Mouse (Mus musculus): ENCODE measurements at regions not wholly inside any gene's neighbourhood (a gene's known extent, or its start where the extent isn't known, plus 50 kb on each side); places are given as distances from the start of the nearest gene placed in this dataset.

GRCm38 (mm10) chr1:177557432-177557831 is 115.3 kb downstream of the Zbtb18 start:
- no peak for DNase-seq (ENCODE audit: low spot score)
- ATAC-seq (ENCODE audit: low FRiP score, low read depth) = no peak
- TF ChIP-seq POLR2A (IDR thresholded peaks at IDR 0.05; ENCODE audit: borderline replicate concordance, extremely low read depth, insufficient read depth, insufficient read length) = no peak

GRCm38 (mm10) chr1:177557856-177558255 is 115.7 kb downstream of the Zbtb18 start:
- 45% methylated on average over 4 of the region's 4 CpGs for WGBS
- H3K9me3 ChIP-seq (ENCODE audit: control insufficient read depth, low read length) = no peaks in the 10 kb centered on the region
- H3K27ac ChIP-seq (replicated peaks; ENCODE audit: low read depth, low read length) = no peak overlapping the region
- ATAC-seq (ENCODE audit: low FRiP score, low read depth) (no peak), DNase-seq (ENCODE audit: low spot score) (no peak)
- no peaks in the 10 kb centered on the region for H3K36me3 ChIP-seq (ENCODE audit: control insufficient read depth, insufficient read depth, low read length)
- no peak for TF ChIP-seq POLR2A (IDR thresholded peaks at IDR 0.05; ENCODE audit: borderline replicate concordance, extremely low read depth, insufficient read depth, insufficient read length)
- H3K4me2 ChIP-seq (replicated peaks; ENCODE audit: low read depth, low read length, severe bottlenecking) = 0 out of 2 replicates have a peak overlapping the region, but pooled peaks have one; percentile 1
- no peak overlapping the region for H3K4me3 ChIP-seq (replicated peaks; ENCODE audit: low read length)
- no peak overlapping the region for H3K9ac ChIP-seq (ENCODE audit: low read depth, low read length, severe bottlenecking)
- no peaks in the 10 kb centered on the region for H3K27me3 ChIP-seq (ENCODE audit: control insufficient read depth, insufficient read depth, low read length)
- peaks cover 6% of the 10 kb centered on the region for H3K4me1 ChIP-seq (ENCODE audit: control insufficient read depth, insufficient read depth, low read length)

More at GRCm38 (mm10) chr1:177557432-177557831, 115.3 kb downstream of the Zbtb18 start:
- Histone ChIP-seq H3K36me3 (ENCODE audit: control insufficient read depth, insufficient read depth, low read length) (no peaks in the 10 kb centered on the region), H3K4me3 (replicated peaks; ENCODE audit: low read length) (no peak overlapping the region), H3K9me3 (ENCODE audit: control insufficient read depth, low read length) (no peaks in the 10 kb centered on the region), H3K9ac (ENCODE audit: low read depth, low read length, severe bottlenecking) (no peak overlapping the region), H3K4me1 (ENCODE audit: control insufficient read depth, insufficient read depth, low read length) (peaks cover 6% of the 10 kb centered on the region), H3K4me2 (replicated peaks; ENCODE audit: low read depth, low read length, severe bottlenecking) (no peak overlapping the region), H3K27me3 (ENCODE audit: control insufficient read depth, insufficient read depth, low read length) (no peaks in the 10 kb centered on the region), H3K27ac (replicated peaks; ENCODE audit: low read depth, low read length) (no peak overlapping the region)
- WGBS = 75% methylated on average over 6 of the region's 6 CpGs

GRCm38 (mm10) chr1:177561716-177562588 is 119.8 kb downstream of the Zbtb18 start:
- no peaks in the 10 kb centered on the region for H3K27me3 ChIP-seq (ENCODE audit: control insufficient read depth, insufficient read depth, low read length)

GRCm38 (mm10) chr1:177562589-177562912 is 120.4 kb downstream of the Zbtb18 start:
- Histone ChIP-seq H3K27ac (replicated peaks; ENCODE audit: low read depth, low read length) (no peak overlapping the region), H3K36me3 (ENCODE audit: control insufficient read depth, insufficient read depth, low read length) (no peaks in the 10 kb centered on the region), H3K4me3 (replicated peaks; ENCODE audit: low read length) (no peak overlapping the region), H3K9me3 (ENCODE audit: control insufficient read depth, low read length) (no peaks in the 10 kb centered on the region), H3K27me3 (ENCODE audit: control insufficient read depth, insufficient read depth, low read length) (no peaks in the 10 kb centered on the region), H3K9ac (ENCODE audit: low read depth, low read length, severe bottlenecking) (no peak overlapping the region), H3K4me2 (replicated peaks; ENCODE audit: low read depth, low read length, severe bottlenecking) (no peak overlapping the region), H3K4me1 (ENCODE audit: control insufficient read depth, insufficient read depth, low read length) (peaks cover 6% of the 10 kb centered on the region)
- TF ChIP-seq POLR2A (IDR thresholded peaks at IDR 0.05; ENCODE audit: borderline replicate concordance, extremely low read depth, insufficient read depth, insufficient read length) = no peak
- DNase-seq (ENCODE audit: low spot score) (no peak), ATAC-seq (ENCODE audit: low FRiP score, low read depth) (no peak)
- WGBS = 69% methylated on average over 5 of the region's 5 CpGs

More at GRCm38 (mm10) chr1:177561716-177562588, 119.8 kb downstream of the Zbtb18 start:
- no peak for TF ChIP-seq POLR2A (IDR thresholded peaks at IDR 0.05; ENCODE audit: borderline replicate concordance, extremely low read depth, insufficient read depth, insufficient read length)
- Histone ChIP-seq H3K4me1 (ENCODE audit: control insufficient read depth, insufficient read depth, low read length) (peaks cover 6% of the 10 kb centered on the region), H3K36me3 (ENCODE audit: control insufficient read depth, insufficient read depth, low read length) (no peaks in the 10 kb centered on the region), H3K4me3 (replicated peaks; ENCODE audit: low read length) (no peak overlapping the region), H3K4me2 (replicated peaks; ENCODE audit: low read depth, low read length, severe bottlenecking) (no peak overlapping the region), H3K9me3 (ENCODE audit: control insufficient read depth, low read length) (no peaks in the 10 kb centered on the region), H3K9ac (ENCODE audit: low read depth, low read length, severe bottlenecking) (no peak overlapping the region), H3K27ac (replicated peaks; ENCODE audit: low read depth, low read length) (no peak overlapping the region)
- WGBS = 65% methylated on average over 17 of the region's 17 CpGs
- DNase-seq (ENCODE audit: low spot score) = no peak
- ATAC-seq (ENCODE audit: low FRiP score, low read depth) = no peak

- Histone ChIP-seq H3K9ac (ENCODE audit: low read depth, low read length, severe bottlenecking) (no peak overlapping the region), H3K4me1 (ENCODE audit: control insufficient read depth, insufficient read depth, low read length) (no peaks in the 10 kb centered on the region), H3K4me3 (replicated peaks; ENCODE audit: low read length) (no peak overlapping the region), H3K27ac (replicated peaks; ENCODE audit: low read depth, low read length) (no peak overlapping the region), H3K27me3 (ENCODE audit: control insufficient read depth, insufficient read depth, low read length) (no peaks in the 10 kb centered on the region), H3K9me3 (ENCODE audit: control insufficient read depth, low read length) (no peaks in the 10 kb centered on the region), H3K36me3 (ENCODE audit: control insufficient read depth, insufficient read depth, low read length) (no peaks in the 10 kb centered on the region), H3K4me2 (replicated peaks; ENCODE audit: low read depth, low read length, severe bottlenecking) (no peak overlapping the region)
- whole genome bisulfite sequencing = 77% methylated on average over 3 of the region's 3 CpGs
- no peak for TF ChIP-seq POLR2A (IDR thresholded peaks at IDR 0.05; ENCODE audit: borderline replicate concordance, extremely low read depth, insufficient read depth, insufficient read length)
- no peak for ATAC-seq (ENCODE audit: low FRiP score, low read depth)
- no peak for DNase-seq (ENCODE audit: low spot score)
These were observed 123.5 kb downstream of the Zbtb18 start for GRCm38 (mm10) chr1:177565678-177566077.
